Mouse (Mus musculus): Measurements from ENCODE around the gene Cntnap2. TPM values are rescaled to one million over a fixed set of nuclear protein-coding genes. Genes with fewer than 3 reads are reported as not detected.

Cntnap2 gene
- polyA plus RNA-seq, 1 experiment from 2014 or later, result 0.55 TPM

DNA sequence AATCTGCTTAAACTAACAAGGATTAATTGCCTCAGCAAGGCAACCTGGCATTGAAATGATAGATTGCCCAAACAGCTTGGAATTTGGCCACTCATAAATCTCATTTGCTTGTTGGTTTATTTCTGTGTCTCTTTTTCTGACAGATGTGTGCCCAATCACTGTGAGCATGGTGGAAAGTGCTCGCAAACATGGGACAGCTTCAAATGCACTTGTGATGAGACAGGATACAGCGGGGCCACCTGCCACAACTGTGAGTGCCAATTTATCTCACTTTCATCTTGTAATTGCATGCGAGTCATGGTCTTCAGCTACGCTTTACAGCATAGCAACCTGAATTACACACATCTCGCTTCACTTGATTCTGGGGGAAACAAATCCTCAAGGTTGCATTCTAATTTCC is 1287.8 kb downstream of the Cntnap2 start:
- no peaks in the 10 kb centered on the region for H3K36me3 ChIP-seq (ENCODE audit: control insufficient read depth, insufficient read depth, low read length)
- H3K9me3 ChIP-seq (ENCODE audit: control insufficient read depth, low read length), result no peaks in the 10 kb centered on the region
- no peaks in the 10 kb centered on the region for H3K27me3 ChIP-seq (ENCODE audit: control insufficient read depth, insufficient read depth, low read length)
- no peak overlapping the region for H3K9ac ChIP-seq (ENCODE audit: low read length)
- H3K4me3 ChIP-seq (ENCODE audit: control insufficient read depth in 1 of 2, insufficient read depth in 1 of 2, low read depth in 1 of 2, low read length in 2 of 2), result no peak overlapping the region
- H3K27ac ChIP-seq (replicated peaks in 1 of 2; ENCODE audit: control insufficient read depth in 1 of 2, insufficient read depth in 1 of 2, low read depth in 2 of 2, low read length in 2 of 2), result no peak overlapping the region
- no peaks in the 10 kb centered on the region for H3K4me1 ChIP-seq (ENCODE audit: control insufficient read depth in 2 of 2, insufficient read depth in 2 of 2, low read length in 2 of 2)
- no peak overlapping the region for H3K4me2 ChIP-seq (ENCODE audit: low read length)
- WGBS, result 75% methylated on average over 5 of the region's 5 CpGs
- no peak for ATAC-seq (ENCODE audit: insufficient number of reproducible peaks, insufficient read depth, low FRiP score, low read depth)

GRCm38 (mm10) chr6:46361091-46361490 is 1301.9 kb downstream of the Cntnap2 start:
- WGBS, result 65% methylated on average over 2 of the region's 2 CpGs

GRCm38 (mm10) chr6:46362156-46362555 is 1303.0 kb downstream of the Cntnap2 start:
- H3K4me2 ChIP-seq (ENCODE audit: low read length), result no peak overlapping the region
- 88% methylated on average over 1 of the region's 1 CpGs for WGBS
- H3K4me3 ChIP-seq (ENCODE audit: control insufficient read depth in 1 of 2, insufficient read depth in 1 of 2, low read depth in 1 of 2, low read length in 2 of 2), result no peak overlapping the region
- no peak overlapping the region for H3K9ac ChIP-seq (ENCODE audit: low read length)
- no peaks in the 10 kb centered on the region for H3K36me3 ChIP-seq (ENCODE audit: control insufficient read depth, insufficient read depth, low read length)
- H3K9me3 ChIP-seq (ENCODE audit: control insufficient read depth, low read length), result no peaks in the 10 kb centered on the region
- ATAC-seq (ENCODE audit: insufficient number of reproducible peaks, insufficient read depth, low FRiP score, low read depth), result no peak
- no peak overlapping the region for H3K27ac ChIP-seq (replicated peaks in 1 of 2; ENCODE audit: control insufficient read depth in 1 of 2, insufficient read depth in 1 of 2, low read depth in 2 of 2, low read length in 2 of 2)
- no peaks in the 10 kb centered on the region for H3K27me3 ChIP-seq (ENCODE audit: control insufficient read depth, insufficient read depth, low read length)
- no peaks in the 10 kb centered on the region for H3K4me1 ChIP-seq (ENCODE audit: control insufficient read depth in 2 of 2, insufficient read depth in 2 of 2, low read length in 2 of 2)

More at GRCm38 (mm10) chr6:46361091-46361490, 1301.9 kb downstream of the Cntnap2 start:
- ATAC-seq (ENCODE audit: insufficient number of reproducible peaks, insufficient read depth, low FRiP score, low read depth), result no peak
- Histone ChIP-seq H3K4me1 (ENCODE audit: control insufficient read depth in 2 of 2, insufficient read depth in 2 of 2, low read length in 2 of 2) (no peaks in the 10 kb centered on the region), H3K4me2 (ENCODE audit: low read length) (no peak overlapping the region), H3K27ac (replicated peaks in 1 of 2; ENCODE audit: control insufficient read depth in 1 of 2, insufficient read depth in 1 of 2, low read depth in 2 of 2, low read length in 2 of 2) (no peak overlapping the region), H3K9ac (ENCODE audit: low read length) (no peak overlapping the region), H3K36me3 (ENCODE audit: control insufficient read depth, insufficient read depth, low read length) (no peaks in the 10 kb centered on the region), H3K4me3 (ENCODE audit: control insufficient read depth in 1 of 2, insufficient read depth in 1 of 2, low read depth in 1 of 2, low read length in 2 of 2) (no peak overlapping the region), H3K9me3 (ENCODE audit: control insufficient read depth, low read length) (no peaks in the 10 kb centered on the region), H3K27me3 (ENCODE audit: control insufficient read depth, insufficient read depth, low read length) (no peaks in the 10 kb centered on the region)

DNA sequence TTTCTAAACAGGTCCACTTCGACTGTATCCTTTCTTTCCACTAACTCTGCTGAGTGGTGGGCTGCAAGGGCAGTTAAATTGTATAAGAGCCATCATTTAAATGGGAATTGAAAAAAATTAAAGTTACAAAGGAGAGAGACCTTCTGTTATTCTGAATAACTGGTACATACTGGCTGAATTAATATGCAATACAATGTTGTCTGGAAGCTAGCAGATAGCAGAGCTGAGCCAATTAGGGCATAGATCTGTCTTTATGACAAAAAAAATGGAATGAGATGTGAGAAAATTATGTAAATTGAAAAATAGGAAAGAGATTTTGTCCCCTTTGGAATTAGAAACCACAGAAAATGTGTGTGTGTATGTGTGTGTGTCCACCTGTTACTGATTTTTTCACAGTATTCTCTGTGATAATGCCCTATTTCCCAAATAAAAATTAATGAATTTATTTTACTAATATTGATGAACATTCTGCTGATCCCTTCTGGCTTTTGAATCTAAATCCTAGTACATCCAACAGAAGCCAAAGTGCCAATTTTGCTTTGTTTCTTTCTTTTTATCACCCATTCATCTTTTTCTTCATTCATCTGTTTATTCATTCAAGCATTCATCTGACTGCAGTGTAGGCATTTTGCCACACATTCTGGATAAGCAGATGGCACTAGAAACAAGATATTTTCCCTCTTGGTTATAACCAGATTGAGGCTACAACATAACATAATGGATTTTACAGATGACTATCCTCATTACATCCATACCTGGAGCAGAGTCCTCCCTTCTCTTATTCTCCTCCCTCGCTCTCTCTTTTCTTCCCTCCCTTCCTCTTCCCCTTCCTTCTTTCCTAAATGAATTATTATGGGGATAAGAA is 1339.8 kb downstream of the Cntnap2 start:
- Histone ChIP-seq H3K9ac (ENCODE audit: low read length) (no peak overlapping the region), H3K36me3 (ENCODE audit: control insufficient read depth, insufficient read depth, low read length) (no peaks in the 10 kb centered on the region), H3K27ac (replicated peaks in 1 of 2; ENCODE audit: control insufficient read depth in 1 of 2, insufficient read depth in 1 of 2, low read depth in 2 of 2, low read length in 2 of 2) (no peak overlapping the region), H3K4me1 (ENCODE audit: control insufficient read depth in 2 of 2, insufficient read depth in 2 of 2, low read length in 2 of 2) (no peaks in the 10 kb centered on the region), H3K27me3 (ENCODE audit: control insufficient read depth, insufficient read depth, low read length) (no peaks in the 10 kb centered on the region), H3K4me2 (ENCODE audit: low read length) (no peak overlapping the region), H3K4me3 (ENCODE audit: control insufficient read depth in 1 of 2, insufficient read depth in 1 of 2, low read depth in 1 of 2, low read length in 2 of 2) (no peak overlapping the region), H3K9me3 (ENCODE audit: control insufficient read depth, low read length) (no peaks in the 10 kb centered on the region)
- WGBS, result 58% methylated on average over 2 of the region's 2 CpGs
- no peak for ATAC-seq (ENCODE audit: insufficient number of reproducible peaks, insufficient read depth, low FRiP score, low read depth)

- no peak overlapping the region for H3K27ac ChIP-seq (replicated peaks in 1 of 2; ENCODE audit: control insufficient read depth in 1 of 2, insufficient read depth in 1 of 2, low read depth in 2 of 2, low read length in 2 of 2)
- H3K4me1 ChIP-seq (ENCODE audit: control insufficient read depth in 2 of 2, insufficient read depth in 2 of 2, low read length in 2 of 2), result no peaks in the 10 kb centered on the region
- H3K36me3 ChIP-seq (ENCODE audit: control insufficient read depth, insufficient read depth, low read length), result no peaks in the 10 kb centered on the region
- H3K4me2 ChIP-seq (ENCODE audit: low read length), result no peak overlapping the region
- H3K27me3 ChIP-seq (ENCODE audit: control insufficient read depth, insufficient read depth, low read length), result no peaks in the 10 kb centered on the region
- H3K9me3 ChIP-seq (ENCODE audit: control insufficient read depth, low read length), result no peaks in the 10 kb centered on the region
- H3K9ac ChIP-seq (ENCODE audit: low read length), result no peak overlapping the region
- no peak for ATAC-seq (ENCODE audit: insufficient number of reproducible peaks, insufficient read depth, low FRiP score, low read depth)
- H3K4me3 ChIP-seq (ENCODE audit: control insufficient read depth in 1 of 2, insufficient read depth in 1 of 2, low read depth in 1 of 2, low read length in 2 of 2), result no peak overlapping the region
Measured at GRCm38 (mm10) chr6:46414154-46414553, 1355.0 kb downstream of the Cntnap2 start.

DNA sequence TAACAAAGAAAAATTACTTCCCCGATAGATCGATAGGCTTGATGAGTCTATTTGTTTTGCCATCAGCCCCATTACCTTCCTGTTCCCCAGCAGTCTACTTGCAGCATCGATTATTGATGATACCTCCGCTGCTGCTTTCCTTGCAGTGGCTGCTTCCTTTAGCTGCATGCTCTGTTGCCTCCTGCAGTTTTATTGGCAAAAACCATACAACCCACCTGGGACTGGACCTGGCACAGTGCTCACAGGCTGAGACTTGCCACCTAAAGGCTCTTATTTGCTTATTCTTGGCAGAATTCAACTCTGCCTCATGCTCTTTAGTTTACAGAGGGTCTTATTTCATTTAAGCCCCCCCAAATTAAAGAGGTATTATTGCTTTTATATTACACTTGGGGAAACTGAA is 1355.4 kb downstream of the Cntnap2 start:
- Histone ChIP-seq H3K4me1 (ENCODE audit: control insufficient read depth in 2 of 2, insufficient read depth in 2 of 2, low read length in 2 of 2) (no peaks in the 10 kb centered on the region), H3K4me3 (ENCODE audit: control insufficient read depth in 1 of 2, insufficient read depth in 1 of 2, low read depth in 1 of 2, low read length in 2 of 2) (no peak overlapping the region), H3K27ac (replicated peaks in 1 of 2; ENCODE audit: control insufficient read depth in 1 of 2, insufficient read depth in 1 of 2, low read depth in 2 of 2, low read length in 2 of 2) (no peak overlapping the region), H3K36me3 (ENCODE audit: control insufficient read depth, insufficient read depth, low read length) (no peaks in the 10 kb centered on the region), H3K9me3 (ENCODE audit: control insufficient read depth, low read length) (no peaks in the 10 kb centered on the region), H3K9ac (ENCODE audit: low read length) (no peak overlapping the region), H3K4me2 (ENCODE audit: low read length) (no peak overlapping the region), H3K27me3 (ENCODE audit: control insufficient read depth, insufficient read depth, low read length) (no peaks in the 10 kb centered on the region)
- WGBS, result 81% methylated on average over 4 of the region's 4 CpGs
- no peak for ATAC-seq (ENCODE audit: insufficient number of reproducible peaks, insufficient read depth, low FRiP score, low read depth)

GRCm38 (mm10) chr6:46419827-46420226 is 1360.7 kb downstream of the Cntnap2 start:
- Histone ChIP-seq H3K27ac (replicated peaks in 1 of 2; ENCODE audit: control insufficient read depth in 1 of 2, insufficient read depth in 1 of 2, low read depth in 2 of 2, low read length in 2 of 2) (no peak overlapping the region), H3K27me3 (ENCODE audit: control insufficient read depth, insufficient read depth, low read length) (no peaks in the 10 kb centered on the region), H3K4me1 (ENCODE audit: control insufficient read depth in 2 of 2, insufficient read depth in 2 of 2, low read length in 2 of 2) (no peaks in the 10 kb centered on the region), H3K4me3 (ENCODE audit: control insufficient read depth in 1 of 2, insufficient read depth in 1 of 2, low read depth in 1 of 2, low read length in 2 of 2) (no peak overlapping the region), H3K9me3 (ENCODE audit: control insufficient read depth, low read length) (no peaks in the 10 kb centered on the region), H3K9ac (ENCODE audit: low read length) (no peak overlapping the region), H3K36me3 (ENCODE audit: control insufficient read depth, insufficient read depth, low read length) (no peaks in the 10 kb centered on the region), H3K4me2 (ENCODE audit: low read length) (no peak overlapping the region)
- ATAC-seq (ENCODE audit: insufficient number of reproducible peaks, insufficient read depth, low FRiP score, low read depth), result no peak

DNA sequence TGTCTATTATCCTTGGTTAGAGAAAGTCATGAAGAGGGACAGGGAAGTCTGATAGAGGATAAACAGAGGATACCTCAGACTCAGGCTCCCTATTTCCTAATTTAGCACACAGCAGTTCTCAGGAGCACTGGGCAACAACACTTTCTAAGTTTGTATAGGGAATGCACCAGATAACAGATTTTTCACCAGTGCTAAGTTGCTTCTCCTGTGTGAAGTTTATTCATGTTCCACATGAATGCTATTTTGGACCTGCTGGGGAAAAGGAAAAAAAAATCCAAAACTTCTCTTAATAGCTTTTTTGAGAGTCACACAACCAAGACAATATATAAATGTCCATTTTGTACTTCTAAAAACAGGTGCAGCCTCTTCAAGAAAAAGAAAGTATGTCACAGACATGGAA is 1361.2 kb downstream of the Cntnap2 start:
- H3K4me1 ChIP-seq (ENCODE audit: control insufficient read depth in 2 of 2, insufficient read depth in 2 of 2, low read length in 2 of 2), result no peaks in the 10 kb centered on the region
- no peak overlapping the region for H3K27ac ChIP-seq (replicated peaks in 1 of 2; ENCODE audit: control insufficient read depth in 1 of 2, insufficient read depth in 1 of 2, low read depth in 2 of 2, low read length in 2 of 2)
- ATAC-seq (ENCODE audit: insufficient number of reproducible peaks, insufficient read depth, low FRiP score, low read depth), result no peak
- H3K9ac ChIP-seq (ENCODE audit: low read length), result no peak overlapping the region
- H3K4me3 ChIP-seq (ENCODE audit: control insufficient read depth in 1 of 2, insufficient read depth in 1 of 2, low read depth in 1 of 2, low read length in 2 of 2), result no peak overlapping the region
- no peaks in the 10 kb centered on the region for H3K9me3 ChIP-seq (ENCODE audit: control insufficient read depth, low read length)
- no peaks in the 10 kb centered on the region for H3K36me3 ChIP-seq (ENCODE audit: control insufficient read depth, insufficient read depth, low read length)
- no peak overlapping the region for H3K4me2 ChIP-seq (ENCODE audit: low read length)
- no peaks in the 10 kb centered on the region for H3K27me3 ChIP-seq (ENCODE audit: control insufficient read depth, insufficient read depth, low read length)

Measured in heart, embryonic 14.5 days (tissue).